Mouse (Mus musculus) retina, postnatal 7 days (tissue): Measurements from ENCODE around the gene Pdia4.
"Not testable (repeated sequence)": the region's sequence is repeated elsewhere in the genome, so short reads cannot be mapped to it uniquely, and the experiment has no call there.

Experiments used
- DNase-seq: peaks from one replicate; pipeline ENCODE4 v3.0.0-alpha.2; 2012; ENCODE audit warnings: low read depth, low spot score

Pdia4 gene

DNA sequence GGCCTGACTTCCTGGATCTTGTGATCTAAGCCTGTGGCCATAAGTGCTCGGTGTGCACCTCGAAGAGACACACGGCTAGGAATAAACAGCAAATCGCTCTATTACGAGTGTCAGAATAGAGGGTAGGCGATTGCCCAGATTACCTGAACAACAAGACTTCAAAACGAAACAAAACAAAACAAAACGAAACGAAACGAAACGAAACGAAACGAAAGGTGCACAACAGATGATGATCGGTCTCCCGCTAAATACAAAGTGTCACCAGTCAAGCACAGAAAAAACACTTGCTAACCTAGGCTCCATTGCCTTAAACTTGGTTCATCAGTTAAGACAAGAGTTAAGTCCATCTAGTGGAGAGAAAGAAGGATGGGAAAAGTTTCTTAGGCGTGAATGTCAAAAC, 53.8 kb downstream of the Pdia4 start:
- not testable (repeated sequence) for DNase-seq

DNA sequence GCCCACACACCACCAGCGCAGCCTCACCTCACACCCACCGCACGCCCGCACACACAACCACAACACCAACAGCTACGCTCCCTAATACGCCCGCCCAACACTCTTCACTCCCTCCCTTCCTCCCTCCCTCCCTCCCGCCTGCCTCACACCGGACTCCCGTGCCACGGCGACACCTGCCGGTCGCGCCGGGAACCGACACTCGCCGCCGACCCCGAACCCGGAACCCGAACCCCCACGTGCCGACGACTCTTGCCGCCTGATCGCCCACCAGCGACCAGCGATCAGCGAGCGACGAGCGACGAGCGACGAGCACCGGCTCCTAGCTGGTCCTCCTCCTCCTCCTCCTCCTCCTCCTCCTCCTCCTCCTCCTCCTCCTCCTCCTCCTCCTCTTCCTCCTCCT, 55.4 kb downstream of the Pdia4 start:
- DNase-seq: not testable (repeated sequence)

DNA sequence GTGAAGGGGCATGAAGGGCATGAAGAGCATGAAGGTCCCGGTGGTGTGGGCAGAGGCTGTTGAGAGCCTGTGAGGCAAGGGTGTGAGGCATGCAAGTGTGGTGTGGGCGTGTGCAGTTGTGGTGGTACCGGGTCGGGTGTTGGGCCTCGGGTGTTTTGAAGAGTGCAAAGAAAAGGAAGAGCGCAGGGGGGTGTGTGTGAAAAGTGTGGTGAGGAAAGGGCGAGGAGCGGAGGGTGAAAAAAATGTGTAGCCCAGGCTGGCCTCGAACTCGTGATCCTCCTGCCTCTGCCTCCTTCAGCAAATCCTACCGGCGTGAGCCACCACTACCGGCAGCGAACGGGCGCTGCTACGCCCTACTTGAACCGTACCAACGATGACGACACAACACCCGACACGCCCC, 55.8 kb downstream of the Pdia4 start:
- DNase-seq: not testable (repeated sequence)

DNA sequence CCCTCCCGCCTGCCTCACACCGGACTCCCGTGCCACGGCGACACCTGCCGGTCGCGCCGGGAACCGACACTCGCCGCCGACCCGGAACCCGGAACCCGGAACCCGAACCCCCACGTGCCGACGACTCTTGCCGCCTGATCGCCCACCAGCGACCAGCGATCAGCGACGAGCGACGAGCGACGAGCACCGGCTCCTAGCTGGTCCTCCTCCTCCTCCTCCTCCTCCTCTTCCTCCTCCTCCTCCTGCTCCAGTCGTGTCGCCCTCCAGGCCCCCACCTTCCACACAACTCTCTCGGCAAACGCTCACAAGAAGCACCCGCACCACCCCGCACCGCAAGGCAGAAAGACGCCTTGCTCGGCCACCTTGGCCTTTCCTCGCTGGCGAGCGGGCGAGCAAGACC, 60.1 kb downstream of the Pdia4 start:
- DNase-seq: not testable (repeated sequence)

DNA sequence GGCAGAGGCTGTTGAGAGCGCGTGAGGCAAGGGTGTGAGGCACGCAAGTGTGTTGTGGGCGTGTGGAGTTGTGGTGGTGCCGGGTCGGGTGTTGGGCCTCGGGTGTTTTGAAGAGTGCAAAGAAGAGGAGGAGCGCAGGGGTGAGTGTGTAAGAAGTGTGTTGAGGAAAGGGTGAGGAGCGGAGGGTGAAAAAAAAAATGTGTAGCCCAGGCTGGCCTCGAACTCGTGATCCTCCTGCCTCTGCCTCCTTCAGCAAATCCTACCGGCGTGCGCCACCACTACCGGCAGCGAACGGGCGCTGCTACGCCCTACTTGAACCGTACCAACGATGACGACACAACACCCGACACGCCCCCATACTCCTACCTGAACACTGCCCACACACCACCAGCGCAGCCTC, 64.9 kb downstream of the Pdia4 start:
- DNase-seq: not testable (repeated sequence)

DNA sequence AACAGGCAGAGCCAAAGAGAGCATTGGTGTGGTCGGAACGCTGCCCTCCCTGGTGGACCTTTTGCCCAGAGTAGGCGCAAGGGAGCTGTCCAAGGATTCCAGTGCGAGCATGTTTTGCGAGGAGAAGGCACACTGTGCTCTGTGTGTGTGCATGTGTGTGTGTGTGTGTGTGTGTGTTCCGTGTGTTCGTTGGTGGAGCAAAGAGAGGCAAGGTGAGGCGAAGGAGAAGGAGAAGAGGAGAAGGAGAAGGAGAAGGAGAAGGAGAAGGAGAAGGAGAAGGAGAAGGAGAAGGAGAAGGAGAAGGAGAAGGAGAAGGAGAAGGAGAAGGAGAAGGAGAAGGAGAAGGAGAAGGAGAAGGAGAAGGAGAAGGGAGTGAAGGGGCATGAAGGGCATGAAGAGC, 65.3 kb downstream of the Pdia4 start:
- DNase-seq: not testable (repeated sequence)
